In the genomic region with DNA sequence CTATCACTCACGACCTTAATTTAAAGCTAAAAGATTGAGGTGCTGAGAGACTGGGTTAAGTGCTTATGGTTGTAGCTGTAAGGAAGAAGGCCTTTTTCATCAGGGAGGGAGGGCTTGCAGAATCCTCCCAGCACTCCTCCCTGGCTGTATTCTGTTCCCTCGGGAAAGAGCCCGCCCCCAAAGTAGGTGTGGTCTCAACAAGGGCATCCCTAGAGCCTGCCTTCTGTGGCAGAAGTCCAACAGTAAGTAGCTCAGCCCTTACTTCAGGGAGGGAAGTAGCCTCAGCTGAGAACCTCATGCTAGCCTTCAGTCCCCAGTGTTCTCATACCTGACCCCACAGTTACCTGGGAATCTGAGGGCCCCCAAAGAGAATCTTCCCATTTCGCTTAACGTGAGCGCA, we compare ENCODE assay signal across 17 mouse cellular contexts. TPM values are rescaled to one million over a fixed set of nuclear protein-coding genes. Genes with fewer than 3 reads are reported as not detected.
A peak's percentile ranks its signal among the peaks of the same experiment; 100 is the strongest.
DNase-seq lines count a peak whose midpoint lies in the region; ATAC-seq and TF ChIP-seq lines count a peak whose summit lies in the region.
"Had no signal": no experiment of that assay in that cellular context is flagged by ENCODE, and none has a peak within 500 bp of the region (broad histone marks: within the 10 kb centered on the region; RNA-seq: fewer than 3 reads in every experiment).

No protein-coding gene starts in this region.

- H3K9me3 ChIP-seq in hindbrain, embryonic 16.5 days (ENCODE audit: control insufficient read depth, low read length) = no peaks in the 10 kb centered on the region
- H3K9me3 ChIP-seq: megakaryocyte, embryonic 14.5 days had no signal

- no peak overlapping the region for H3K27ac ChIP-seq in gastrocnemius, adult 2 months
- H3K27ac ChIP-seq in hindbrain, embryonic 16.5 days (ENCODE audit: low read depth, low read length) = no peak overlapping the region
- H3K27ac ChIP-seq: hindbrain, embryonic 14.5 days had no signal

- H3K4me3 ChIP-seq in gastrocnemius, adult 2 months = no peak overlapping the region
- H3K4me3 ChIP-seq in hindbrain, embryonic 16.5 days (ENCODE audit: low read length) = no peak overlapping the region
- H3K4me3 ChIP-seq: megakaryocyte, embryonic 14.5 days had no signal

- H3K4me1 ChIP-seq in hindbrain, embryonic 16.5 days (ENCODE audit: control insufficient read depth, insufficient read depth, low read depth, low read length) = peaks cover 16% of the 10 kb centered on the region

- no peak for TF ChIP-seq CTCF in gastrocnemius, adult 2 months (IDR thresholded peaks at IDR 0.05)

- H3K9ac ChIP-seq in hindbrain, embryonic 16.5 days (ENCODE audit: low read depth, low read length) = no peak overlapping the region
- H3K9ac ChIP-seq: hindbrain, embryonic 14.5 days had no signal

- ATAC-seq in megakaryocyte progenitor cell, adult 5-6 weeks (replicated peaks; ENCODE audit: poor library complexity) = no peak
- ATAC-seq in hindbrain, embryonic 16.5 days = no peak

- no peaks in the 10 kb centered on the region for H3K36me3 ChIP-seq in hindbrain, embryonic 16.5 days (ENCODE audit: control insufficient read depth, insufficient read depth, low read length)

- peak; percentile 30 for DNase-seq in gastrocnemius, adult 2 months
- no peak for DNase-seq in gastrocnemius, postnatal 25 days
- DNase-seq in retina, postnatal 1 day = peak; percentile 63
- no peak for DNase-seq in retina, embryonic 14.5 days (ENCODE audit: low spot score)
- DNase-seq in kidney, adult 8-10 months = peak; percentile 4 to 21
- no peak for DNase-seq in layer of hippocampus, adult 9-11 months
- DNase-seq: cerebellum, postnatal 25 days; right cerebral cortex, postnatal 4 days had no signal

- intact Hi-C loops in gastrocnemius, adult 2 months (cut with DNase I) = no loop called here

- 63% methylated on average over 6 of the region's 6 CpGs for WGBS in hindbrain, embryonic 16.5 days

- no peaks in the 10 kb centered on the region for H3K27me3 ChIP-seq in hindbrain, embryonic 16.5 days (replicated peaks; ENCODE audit: control insufficient read depth, insufficient read depth, low read length)

- no peak overlapping the region for H3K4me2 ChIP-seq in hindbrain, embryonic 16.5 days (ENCODE audit: low read length)
- H3K4me2 ChIP-seq: hindbrain, embryonic 14.5 days; liver, embryonic 11.5 days had no signal

RNA-seq across cellular contexts. Expression of gene Tspan17, which starts 39.3 kb away (rescaled TPM):
- 10 to 100 TPM; 15.3 to 25.3 TPM for total RNA-seq in gastrocnemius, adult 2 months (2021)
- 10 to 100 TPM; 14.2 to 18.0 TPM for total RNA-seq in gastrocnemius, postnatal 25 days (2021)
- 0.30 and 0.73 TPM in 2 replicates for total RNA-seq in megakaryocyte progenitor cell, adult 5-6 weeks (2015)
- 0.71 and 3.0 TPM in 2 replicates for total RNA-seq in megakaryocyte progenitor cell, adult 5-6 weeks (2017)
- 105 and 131 TPM in 2 replicates for polyA plus RNA-seq in hindbrain, embryonic 16.5 days (2015; fragmentation: Nextera tagmentation; extraction: Ambion mirVana)

RNA-seq across cellular contexts. Expression of gene Eif4e1b, which starts 44.7 kb away (rescaled TPM):
- not detected for total RNA-seq in gastrocnemius, adult 2 months (2021)
- total RNA-seq in gastrocnemius, postnatal 25 days (2021) = not detected
- total RNA-seq in megakaryocyte progenitor cell, adult 5-6 weeks (2015) = not detected in 2 replicates
- total RNA-seq in megakaryocyte progenitor cell, adult 5-6 weeks (2017) = not detected in 2 replicates
- not detected in 2 replicates for polyA plus RNA-seq in hindbrain, embryonic 16.5 days (2015; fragmentation: Nextera tagmentation; extraction: Ambion mirVana)
- total RNA-seq: granulocyte monocyte progenitor cell, adult 5-6 weeks; layer of hippocampus, adult 18-20 months had no signal
- polyA plus RNA-seq: heart, postnatal 0 days; hindbrain, embryonic 14.5 days; liver, embryonic 11.5 days; stomach, embryonic 14.5 days had no signal

Comparison
In these comparisons a context has a peak if more than half of its experiments do, and no peak if none do; other contexts are left out.
1. DNase-seq: peak in gastrocnemius, adult 2 months (single experiment), retina, postnatal 1 day (single experiment) and kidney, adult 8-10 months (2 of 2); none in gastrocnemius, postnatal 25 days (single experiment), retina, embryonic 14.5 days (single experiment) and layer of hippocampus, adult 9-11 months (single experiment).